Mouse (Mus musculus) spleen, postnatal 4 days (tissue): ENCODE results near the gene Fbxw14.
"Not testable (repeated sequence)": the region's sequence is repeated elsewhere in the genome, so short reads cannot be mapped to it uniquely, and the experiment has no call there.

ENCODE experiments used
- DNase-seq, 2 experiments: peaks; one replicate each; pipeline ENCODE4 v3.0.0; 2022; ENCODE audit warnings: low spot score in 2 of 2

Fbxw14 gene

GRCm38 (mm10) chr9:109287576-109287975 lies at the start of gene Fbxw14:
Gene Fbxw14, minus strand, starts transcription at chr9:109287676.
- DNase-seq = not testable (repeated sequence)

DNA sequence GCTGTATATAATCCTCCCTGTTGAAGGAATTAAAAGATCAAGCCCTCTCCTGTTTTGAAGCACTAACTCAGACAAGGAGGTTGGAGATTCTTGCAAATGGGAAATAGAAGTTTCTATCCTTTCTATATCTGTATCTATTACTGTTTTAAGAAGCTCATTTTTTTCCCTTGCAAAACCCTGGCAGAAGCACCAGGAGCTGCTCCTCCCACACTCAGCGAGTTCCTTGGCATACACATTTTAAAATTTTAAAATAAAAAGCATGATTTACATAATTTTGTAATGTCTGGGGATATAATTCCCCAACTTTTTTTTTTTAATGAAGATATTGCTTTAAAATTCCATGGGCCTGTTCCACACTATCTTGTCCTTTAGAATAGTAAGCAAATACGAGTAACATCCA lies 24.4 kb downstream of the Fbxw14 start:
- DNase-seq = no peak

- no peak for DNase-seq
Measured at GRCm38 (mm10) chr9:109234654-109235053, 52.8 kb downstream of the Fbxw14 start, which contains the start of gene Fbxw20. Gene Fbxw20, minus strand, starts transcription at chr9:109234754.
